23 mouse cellular contexts compared by ENCODE assay signal in genomic region chr13:53700236-53700635, GRCm38 (mm10).
DNase-seq lines count a peak whose midpoint lies in the region; ATAC-seq and TF ChIP-seq lines count a peak whose summit lies in the region.
"Had no signal": no experiment of that assay in that cellular context is flagged by ENCODE, and none has a peak within 500 bp of the region (broad histone marks: within the 10 kb centered on the region; RNA-seq: fewer than 3 reads in every experiment).

No protein-coding gene starts in this region.

- no peak overlapping the region for H3K4me3 ChIP-seq in hindbrain, embryonic 11.5 days (ENCODE audit: low read depth, low read length)
- no peak overlapping the region for H3K4me3 ChIP-seq in hindbrain, embryonic 12.5 days
- H3K4me3 ChIP-seq: embryonic facial prominence, embryonic 13.5 days; embryonic facial prominence, embryonic 15.5 days; erythroblast, embryonic 14.5 days; forebrain, embryonic 13.5 days had no signal

- 49% methylated on average over 3 of the region's 3 CpGs for WGBS in hindbrain, embryonic 11.5 days
- whole genome bisulfite sequencing in hindbrain, embryonic 12.5 days: 49% methylated on average over 3 of the region's 3 CpGs

- ATAC-seq in hindbrain, embryonic 11.5 days (ENCODE audit: low FRiP score): no peak
- ATAC-seq in hindbrain, embryonic 12.5 days (ENCODE audit: low FRiP score): no peak
- ATAC-seq: activated CD4-positive, CD25-positive, alpha-beta regulatory T cell, adult 4 months; forebrain, embryonic 13.5 days; forebrain, embryonic 16.5 days had no signal

- no peaks in the 10 kb centered on the region for H3K4me1 ChIP-seq in hindbrain, embryonic 11.5 days (replicated peaks; ENCODE audit: control insufficient read depth, insufficient read depth, low read length)
- H3K4me1 ChIP-seq in hindbrain, embryonic 12.5 days: peaks cover 12% of the 10 kb centered on the region; the same call in 1 of the 2 replicates
- H3K4me1 ChIP-seq: embryonic facial prominence, embryonic 15.5 days had no signal

- H3K27ac ChIP-seq in hindbrain, embryonic 11.5 days (ENCODE audit: low read depth, low read length): no peak overlapping the region
- no peak overlapping the region for H3K27ac ChIP-seq in hindbrain, embryonic 12.5 days
- H3K27ac ChIP-seq: embryonic facial prominence, embryonic 13.5 days; embryonic facial prominence, embryonic 15.5 days; forebrain, embryonic 13.5 days had no signal

- no peak for TF ChIP-seq POLR2A in brain, embryonic 14.5 days (IDR thresholded peaks at IDR 0.05; ENCODE audit: borderline replicate concordance, extremely low read depth, insufficient read depth, insufficient read length, poor library complexity, severe bottlenecking)

- no peaks in the 10 kb centered on the region for H3K36me3 ChIP-seq in hindbrain, embryonic 11.5 days (ENCODE audit: control insufficient read depth, insufficient read depth, low read length)
- no peaks in the 10 kb centered on the region for H3K36me3 ChIP-seq in hindbrain, embryonic 12.5 days
- H3K36me3 ChIP-seq: embryonic facial prominence, embryonic 13.5 days; embryonic facial prominence, embryonic 15.5 days; G1E had no signal

- H3K4me2 ChIP-seq in hindbrain, embryonic 11.5 days (replicated peaks; ENCODE audit: low read depth, low read length): no peak overlapping the region
- no peak overlapping the region for H3K4me2 ChIP-seq in hindbrain, embryonic 12.5 days (replicated peaks)
- H3K4me2 ChIP-seq: embryonic facial prominence, embryonic 13.5 days; embryonic facial prominence, embryonic 15.5 days; forebrain, embryonic 13.5 days had no signal

- no peaks in the 10 kb centered on the region for H3K9me3 ChIP-seq in hindbrain, embryonic 11.5 days (ENCODE audit: control insufficient read depth, low read length)
- no peaks in the 10 kb centered on the region for H3K9me3 ChIP-seq in hindbrain, embryonic 12.5 days (replicated peaks)
- H3K9me3 ChIP-seq: embryonic facial prominence, embryonic 13.5 days; embryonic facial prominence, embryonic 15.5 days; forebrain, embryonic 13.5 days had no signal

- no peaks in the 10 kb centered on the region for H3K27me3 ChIP-seq in hindbrain, embryonic 11.5 days (ENCODE audit: control insufficient read depth, insufficient read depth, low read length)
- H3K27me3 ChIP-seq in hindbrain, embryonic 12.5 days: 0 out of 2 replicates have a peak, but pooled peaks cover 2% of the 10 kb centered on the region
- H3K27me3 ChIP-seq: embryonic facial prominence, embryonic 15.5 days had no signal

- DNase-seq in hindbrain, embryonic 11.5 days (ENCODE audit: low spot score): peak; percentile 20
- DNase-seq in Muller cell, postnatal 12 days (ENCODE audit: inconsistent ontology term): peak; percentile 73
- peak; percentile 82 for DNase-seq in brain, embryonic 14.5 days (ENCODE audit: low read depth)
- peak; percentile 55 for DNase-seq in retina, postnatal 1 day
- no peak for DNase-seq in spleen, postnatal 14 days (ENCODE audit: low spot score in 2 of 2)
- DNase-seq in adrenal gland, adult 18-20 months (ENCODE audit: low spot score in 2 of 2): no peak
- no peak for DNase-seq in cerebellum, adult 9-11 months
- DNase-seq: adrenal gland, adult 2 months; adrenal gland, postnatal 10 days; adrenal gland, postnatal 25 days; cerebellum, adult 11-12 months; cerebellum, adult 2 months; cerebellum, adult 9-10 months; cerebellum, postnatal 36 days; embryo, embryonic 11 days had no signal

- H3K9ac ChIP-seq in hindbrain, embryonic 11.5 days (ENCODE audit: low read depth, low read length): no peak overlapping the region
- no peak overlapping the region for H3K9ac ChIP-seq in hindbrain, embryonic 12.5 days
- H3K9ac ChIP-seq: embryonic facial prominence, embryonic 13.5 days; embryonic facial prominence, embryonic 15.5 days; forebrain, embryonic 13.5 days had no signal

- no peak for TF ChIP-seq CTCF in brain, embryonic 14.5 days (IDR thresholded peaks at IDR 0.05; ENCODE audit: borderline replicate concordance, extremely low read depth, insufficient read depth, insufficient read length)

Comparison
In these comparisons a context has a peak if more than half of its experiments do, and no peak if none do; other contexts are left out.
1. DNase-seq: peak in hindbrain, embryonic 11.5 days (single experiment), Muller cell, postnatal 12 days (single experiment), brain, embryonic 14.5 days (single experiment) and retina, postnatal 1 day (single experiment); none in spleen, postnatal 14 days (0 of 2), adrenal gland, adult 18-20 months (0 of 2) and cerebellum, adult 9-11 months (single experiment).